ENCODE assay signal across 8 mouse cellular contexts in genomic region chr2:181242314-181242665, GRCm38 (mm10). TPM values are rescaled to one million over a fixed set of nuclear protein-coding genes. Genes with fewer than 3 reads are reported as not detected.
DNase-seq lines count a peak whose midpoint lies in the region; ATAC-seq lines count a peak whose summit lies in the region.

No protein-coding gene starts in this region.

- H3K4me1 ChIP-seq in lung, embryonic 15.5 days, result peaks cover 9% of the 10 kb centered on the region
- peaks cover 11% of the 10 kb centered on the region for H3K4me1 ChIP-seq in embryonic facial prominence, embryonic 13.5 days
- no peaks in the 10 kb centered on the region for H3K4me1 ChIP-seq in hindbrain, embryonic 15.5 days (replicated peaks)
- no peaks in the 10 kb centered on the region for H3K4me1 ChIP-seq in midbrain, embryonic 16.5 days (ENCODE audit: control insufficient read depth, insufficient read depth, low read length)

- H3K36me3 ChIP-seq in lung, embryonic 15.5 days, result 0 out of 2 replicates have a peak, but pooled peaks cover 2% of the 10 kb centered on the region
- H3K36me3 ChIP-seq in embryonic facial prominence, embryonic 13.5 days, result no peaks in the 10 kb centered on the region
- no peaks in the 10 kb centered on the region for H3K36me3 ChIP-seq in hindbrain, embryonic 15.5 days
- no peaks in the 10 kb centered on the region for H3K36me3 ChIP-seq in midbrain, embryonic 16.5 days (ENCODE audit: control insufficient read depth, insufficient read depth, low read length)

- no peaks in the 10 kb centered on the region for H3K27me3 ChIP-seq in lung, embryonic 15.5 days
- no peaks in the 10 kb centered on the region for H3K27me3 ChIP-seq in embryonic facial prominence, embryonic 13.5 days
- no peaks in the 10 kb centered on the region for H3K27me3 ChIP-seq in hindbrain, embryonic 15.5 days
- no peaks in the 10 kb centered on the region for H3K27me3 ChIP-seq in midbrain, embryonic 16.5 days (ENCODE audit: control insufficient read depth, insufficient read depth, low read depth, low read length)

- H3K27ac ChIP-seq in lung, embryonic 15.5 days, result no peak overlapping the region
- no peak overlapping the region for H3K27ac ChIP-seq in embryonic facial prominence, embryonic 13.5 days
- H3K27ac ChIP-seq in hindbrain, embryonic 15.5 days (replicated peaks), result no peak overlapping the region
- no peak overlapping the region for H3K27ac ChIP-seq in midbrain, embryonic 16.5 days (ENCODE audit: low read length)

- H3K9ac ChIP-seq in lung, embryonic 15.5 days, result 0 out of 2 replicates have a peak overlapping the region, but pooled peaks have one; percentile 63
- peak overlapping the region; percentile 73; the same call in 1 of the 2 replicates for H3K9ac ChIP-seq in embryonic facial prominence, embryonic 13.5 days
- H3K9ac ChIP-seq in hindbrain, embryonic 15.5 days, result no peak overlapping the region
- H3K9ac ChIP-seq in midbrain, embryonic 16.5 days (ENCODE audit: low read depth, low read length), result no peak overlapping the region

- 43% methylated on average over 3 of the region's 3 CpGs for WGBS in lung, embryonic 15.5 days
- WGBS in embryonic facial prominence, embryonic 13.5 days, result 43% methylated on average over 3 of the region's 3 CpGs
- 64% methylated on average over 3 of the region's 3 CpGs for WGBS in hindbrain, embryonic 15.5 days
- WGBS in midbrain, embryonic 16.5 days, result 76% methylated on average over 3 of the region's 3 CpGs

- H3K9me3 ChIP-seq in lung, embryonic 15.5 days, result no peaks in the 10 kb centered on the region
- no peaks in the 10 kb centered on the region for H3K9me3 ChIP-seq in embryonic facial prominence, embryonic 13.5 days
- no peaks in the 10 kb centered on the region for H3K9me3 ChIP-seq in hindbrain, embryonic 15.5 days
- H3K9me3 ChIP-seq in midbrain, embryonic 16.5 days (replicated peaks; ENCODE audit: control insufficient read depth, low read length, poor library complexity, severe bottlenecking), result no peaks in the 10 kb centered on the region

- 0 out of 2 replicates have a peak, but pooled peaks have one; percentile 5 for ATAC-seq in lung, embryonic 15.5 days (ENCODE audit: borderline replicate concordance, extremely low read depth, low FRiP score, low TSS enrichment)
- ATAC-seq in embryonic facial prominence, embryonic 13.5 days (ENCODE audit: insufficient number of reproducible peaks, insufficient read depth, low FRiP score, low TSS enrichment, low read depth), result no peak
- ATAC-seq in hindbrain, embryonic 15.5 days (ENCODE audit: low FRiP score, low read depth), result no peak
- ATAC-seq in midbrain, embryonic 16.5 days, result no peak

- DNase-seq in lung, postnatal 14 days, result no peak
- DNase-seq in Muller cell, postnatal 12 days (ENCODE audit: inconsistent ontology term), result no peak
- DNase-seq in urinary bladder, postnatal 25 days (ENCODE audit: low spot score), result no peak
- DNase-seq in T-cell, adult 2 months (ENCODE audit: low spot score), result no peak

- peak overlapping the region; percentile 62 for H3K4me3 ChIP-seq in lung, embryonic 15.5 days
- peak overlapping the region; percentile 49 for H3K4me3 ChIP-seq in embryonic facial prominence, embryonic 13.5 days
- H3K4me3 ChIP-seq in hindbrain, embryonic 15.5 days, result no peak overlapping the region
- H3K4me3 ChIP-seq in midbrain, embryonic 16.5 days (ENCODE audit: low read depth, low read length), result no peak overlapping the region

- H3K4me2 ChIP-seq in lung, embryonic 15.5 days, result peak overlapping the region; percentile 67
- peak overlapping the region; percentile 67 for H3K4me2 ChIP-seq in embryonic facial prominence, embryonic 13.5 days
- peak overlapping the region; percentile 46; the same call in 1 of the 2 replicates for H3K4me2 ChIP-seq in hindbrain, embryonic 15.5 days
- H3K4me2 ChIP-seq in midbrain, embryonic 16.5 days (ENCODE audit: low read length), result peak overlapping the region; percentile 27; the same call in 1 of the 2 replicates

RNA-seq across cellular contexts. Expression of gene Helz2, which starts 0.5 kb away (rescaled TPM):
- polyA plus RNA-seq in lung, embryonic 15.5 days (2015; fragmentation: Nextera tagmentation; extraction: Ambion mirVana), result 2.6 and 3.1 TPM in 2 replicates
- polyA plus RNA-seq in embryonic facial prominence, embryonic 13.5 days (2015; fragmentation: Nextera tagmentation; extraction: Ambion mirVana), result 0.51 and 0.78 TPM in 2 replicates
- 0.26 and 0.39 TPM in 2 replicates for polyA plus RNA-seq in hindbrain, embryonic 15.5 days (2015; fragmentation: Nextera tagmentation; extraction: Ambion mirVana)
- polyA plus RNA-seq in midbrain, embryonic 16.5 days (2015; fragmentation: Nextera tagmentation; extraction: Ambion mirVana), result 0.32 and 0.44 TPM in 2 replicates

RNA-seq across cellular contexts. Expression of gene Fndc11, which starts 22.5 kb away (rescaled TPM):
- 0.25 and 0.32 TPM in 2 replicates for polyA plus RNA-seq in lung, embryonic 15.5 days (2015; fragmentation: Nextera tagmentation; extraction: Ambion mirVana)
- polyA plus RNA-seq in embryonic facial prominence, embryonic 13.5 days (2015; fragmentation: Nextera tagmentation; extraction: Ambion mirVana), result not detected in 2 replicates
- polyA plus RNA-seq in hindbrain, embryonic 15.5 days (2015; fragmentation: Nextera tagmentation; extraction: Ambion mirVana), result 0.14 and 0.26 TPM in 2 replicates
- 0.41 and 0.42 TPM in 2 replicates for polyA plus RNA-seq in midbrain, embryonic 16.5 days (2015; fragmentation: Nextera tagmentation; extraction: Ambion mirVana)

RNA-seq across cellular contexts. Expression of gene Srms, which starts 29.3 kb away (rescaled TPM):
- polyA plus RNA-seq in lung, embryonic 15.5 days (2015; fragmentation: Nextera tagmentation; extraction: Ambion mirVana), result 0.29 and 0.31 TPM in 2 replicates
- 0.14 TPM in 1 of 2 replicates, not detected in the other for polyA plus RNA-seq in embryonic facial prominence, embryonic 13.5 days (2015; fragmentation: Nextera tagmentation; extraction: Ambion mirVana)
- polyA plus RNA-seq in hindbrain, embryonic 15.5 days (2015; fragmentation: Nextera tagmentation; extraction: Ambion mirVana), result 0.18 and 0.20 TPM in 2 replicates
- polyA plus RNA-seq in midbrain, embryonic 16.5 days (2015; fragmentation: Nextera tagmentation; extraction: Ambion mirVana), result 0.07 and 0.20 TPM in 2 replicates

RNA-seq across cellular contexts. Expression of gene Ptk6, which starts 39.7 kb away (rescaled TPM):
- 0.05 TPM in 2 replicates for polyA plus RNA-seq in lung, embryonic 15.5 days (2015; fragmentation: Nextera tagmentation; extraction: Ambion mirVana)
- 0.07 TPM in 1 of 2 replicates, not detected in the other for polyA plus RNA-seq in embryonic facial prominence, embryonic 13.5 days (2015; fragmentation: Nextera tagmentation; extraction: Ambion mirVana)
- polyA plus RNA-seq in hindbrain, embryonic 15.5 days (2015; fragmentation: Nextera tagmentation; extraction: Ambion mirVana), result not detected in 2 replicates
- not detected in 2 replicates for polyA plus RNA-seq in midbrain, embryonic 16.5 days (2015; fragmentation: Nextera tagmentation; extraction: Ambion mirVana)

RNA-seq across cellular contexts. Expression of gene Gmeb2, which starts 45.5 kb away (rescaled TPM):
- polyA plus RNA-seq in lung, embryonic 15.5 days (2015; fragmentation: Nextera tagmentation; extraction: Ambion mirVana), result 14.9 and 15.7 TPM in 2 replicates
- polyA plus RNA-seq in embryonic facial prominence, embryonic 13.5 days (2015; fragmentation: Nextera tagmentation; extraction: Ambion mirVana), result 15.9 and 16.9 TPM in 2 replicates
- 14.9 and 15.1 TPM in 2 replicates for polyA plus RNA-seq in hindbrain, embryonic 15.5 days (2015; fragmentation: Nextera tagmentation; extraction: Ambion mirVana)
- 16.3 and 17.6 TPM in 2 replicates for polyA plus RNA-seq in midbrain, embryonic 16.5 days (2015; fragmentation: Nextera tagmentation; extraction: Ambion mirVana)

Comparison
In these comparisons a context has a peak if more than half of its experiments do, and no peak if none do; other contexts are left out.
1. H3K4me3 ChIP-seq: peak in lung, embryonic 15.5 days (single experiment) and embryonic facial prominence, embryonic 13.5 days (single experiment); none in hindbrain, embryonic 15.5 days (single experiment) and midbrain, embryonic 16.5 days (single experiment).
2. H3K9ac ChIP-seq: peak in lung, embryonic 15.5 days (single experiment) and embryonic facial prominence, embryonic 13.5 days (single experiment); none in hindbrain, embryonic 15.5 days (single experiment) and midbrain, embryonic 16.5 days (single experiment).
3. Peak in every context shown above with its lines, with median percentiles within 50 percentile points of each other: H3K4me2 ChIP-seq.